Mouse (Mus musculus): Measurements from ENCODE around the gene Rcsd1. TPM values are rescaled to one million over a fixed set of nuclear protein-coding genes. Genes with fewer than 3 reads are reported as not detected.

Gene Rcsd1
- polyA plus RNA-seq, 1 experiment from 2014 or later: 19.6 TPM

DNA sequence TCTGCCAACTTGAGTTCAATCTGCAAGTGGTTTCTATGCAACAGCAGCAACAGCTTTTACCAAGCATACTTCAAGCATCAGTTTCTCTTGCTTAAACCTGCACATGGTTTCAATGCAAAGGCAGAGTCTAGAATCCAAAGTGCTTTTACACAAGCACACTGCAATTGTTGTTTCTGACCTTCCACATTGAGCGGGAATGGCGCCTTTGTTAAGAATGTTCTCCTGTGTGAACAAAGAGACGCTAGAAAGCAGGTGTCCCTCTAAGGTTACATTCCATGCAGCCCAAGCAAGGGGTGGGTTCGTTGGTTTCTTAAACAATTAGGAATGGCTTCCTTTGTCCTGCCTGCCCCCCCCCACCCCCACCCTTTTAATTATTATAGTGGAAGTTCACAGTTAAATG is 95.6 kb downstream of the Rcsd1 start:
- peaks cover 38% of the 10 kb centered on the region for H3K4me1 ChIP-seq
- H3K36me3 ChIP-seq: peaks cover 11% of the 10 kb centered on the region
- no peaks in the 10 kb centered on the region for H3K27me3 ChIP-seq
- 79% methylated on average over 4 of the region's 4 CpGs for WGBS
- H3K4me2 ChIP-seq (replicated peaks): no peak overlapping the region
- H3K4me3 ChIP-seq: no peak overlapping the region
- H3K9me3 ChIP-seq: no peaks in the 10 kb centered on the region; the same call in 1 of the 2 replicates
- H3K9ac ChIP-seq: no peak overlapping the region
- no peak for ATAC-seq (ENCODE audit: insufficient number of reproducible peaks, insufficient read depth, low FRiP score, low TSS enrichment)
- no peak overlapping the region for H3K27ac ChIP-seq

DNA sequence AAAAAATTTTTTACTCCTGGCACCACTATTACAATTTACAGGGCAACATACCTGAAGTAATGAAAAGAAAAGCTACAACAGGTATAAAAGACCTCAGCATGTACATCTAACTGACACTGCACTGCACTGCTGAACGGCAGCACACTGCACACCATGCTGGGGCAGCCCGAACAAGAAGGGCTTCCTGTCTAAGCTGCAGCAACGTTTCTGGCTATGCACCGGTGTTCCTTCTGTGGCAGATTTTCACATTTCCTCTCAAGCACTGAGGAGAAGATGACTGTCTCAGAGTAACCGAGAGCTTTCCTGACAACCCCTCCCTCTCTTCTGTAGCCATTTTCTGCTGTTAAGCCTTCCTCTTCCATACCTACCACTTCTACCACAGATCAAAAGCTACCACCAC is 96.8 kb downstream of the Rcsd1 start:
- no peaks in the 10 kb centered on the region for H3K27me3 ChIP-seq
- no peak overlapping the region for H3K4me3 ChIP-seq
- H3K27ac ChIP-seq: no peak overlapping the region
- ATAC-seq (ENCODE audit: insufficient number of reproducible peaks, insufficient read depth, low FRiP score, low TSS enrichment): no peak
- 54% methylated on average over 5 of the region's 5 CpGs for WGBS
- H3K4me1 ChIP-seq: peaks cover 29% of the 10 kb centered on the region
- H3K9ac ChIP-seq: no peak overlapping the region
- no peak overlapping the region for H3K4me2 ChIP-seq (replicated peaks)
- H3K36me3 ChIP-seq: peaks cover 18% of the 10 kb centered on the region
- no peaks in the 10 kb centered on the region; the same call in 1 of the 2 replicates for H3K9me3 ChIP-seq

DNA sequence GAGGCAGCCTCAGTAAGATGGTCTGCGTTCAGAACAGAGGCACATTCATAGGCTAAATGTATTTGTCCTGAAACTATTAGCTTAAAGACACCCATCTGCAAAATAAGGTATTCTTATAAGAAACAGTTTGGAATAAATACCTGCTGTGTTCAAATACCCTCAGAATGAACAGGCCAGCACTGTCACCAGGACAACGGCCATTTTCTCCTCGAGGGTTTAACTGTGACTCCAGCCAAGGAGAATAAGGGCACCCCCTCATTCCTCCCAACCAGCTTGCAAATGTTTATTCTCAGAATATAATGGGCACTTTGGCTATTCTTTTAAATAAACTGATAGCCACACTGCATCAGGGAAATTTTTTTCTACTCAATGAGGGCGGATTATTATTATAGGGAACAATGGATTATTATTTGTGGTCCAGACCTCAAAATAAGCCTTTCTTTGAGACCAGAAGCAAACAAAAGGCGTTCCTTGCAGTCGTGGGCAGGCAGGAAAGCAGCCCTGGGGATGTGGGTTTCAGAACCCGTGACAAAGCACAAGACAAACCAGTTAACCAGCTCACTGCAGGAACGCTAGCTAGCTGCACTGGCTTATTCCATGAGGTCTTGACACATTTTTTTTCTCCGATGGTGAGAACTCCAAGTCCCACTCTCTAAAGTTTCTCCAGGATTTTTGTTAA is 99.1 kb downstream of the Rcsd1 start:
- ATAC-seq (ENCODE audit: insufficient number of reproducible peaks, insufficient read depth, low FRiP score, low TSS enrichment): no peak
- Histone ChIP-seq H3K27ac (peak overlapping the region; percentile 78), H3K27me3 (no peaks in the 10 kb centered on the region), H3K4me3 (no peak overlapping the region), H3K4me2 (replicated peaks) (no peak overlapping the region), H3K9ac (no peak overlapping the region), H3K4me1 (peaks cover 21% of the 10 kb centered on the region), H3K9me3 (no peaks in the 10 kb centered on the region; the same call in 1 of the 2 replicates), H3K36me3 (peaks cover 35% of the 10 kb centered on the region)
- 30% methylated on average over 9 of the region's 9 CpGs for WGBS

DNA sequence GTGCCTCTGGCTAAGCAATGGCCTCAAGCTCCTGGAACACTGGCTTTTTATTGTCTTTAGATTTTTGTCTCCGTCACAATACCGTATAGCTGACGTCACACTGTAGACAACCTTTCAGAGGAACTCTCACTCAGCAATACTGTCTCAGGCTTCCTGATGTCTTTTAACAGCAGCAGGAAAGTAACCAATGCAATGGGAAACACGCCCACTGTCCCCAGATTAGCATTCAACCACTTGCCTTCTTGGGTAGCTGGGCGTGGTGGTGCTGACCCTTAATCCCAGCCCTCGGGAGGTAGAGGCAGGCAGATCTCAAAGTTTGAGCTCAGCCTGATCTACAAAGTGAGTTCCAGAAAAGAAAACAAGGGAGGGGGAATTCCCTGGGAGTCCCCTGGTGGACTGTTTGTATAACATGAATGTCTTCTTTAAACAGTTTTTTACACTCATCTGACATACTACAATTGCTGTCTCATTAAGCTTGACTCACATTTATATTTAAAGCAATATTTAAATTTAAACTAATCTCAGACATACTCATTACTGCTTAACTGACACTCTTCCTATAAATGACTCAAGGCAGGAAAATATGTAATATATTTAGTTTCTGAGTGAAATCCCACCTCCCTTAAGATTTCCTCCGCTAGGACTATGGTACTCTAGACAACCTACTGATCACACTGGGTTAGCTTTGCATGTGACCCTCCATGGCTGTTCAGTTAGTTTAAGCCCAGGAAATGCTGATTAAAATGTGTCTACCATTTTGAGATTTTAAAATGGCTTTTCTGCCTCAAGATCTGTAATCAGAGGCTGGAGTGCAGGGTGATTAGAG is 99.8 kb downstream of the Rcsd1 start:
- H3K27me3 ChIP-seq: no peaks in the 10 kb centered on the region
- peaks cover 33% of the 10 kb centered on the region for H3K36me3 ChIP-seq
- peaks cover 21% of the 10 kb centered on the region for H3K4me1 ChIP-seq
- no peak overlapping the region for H3K4me3 ChIP-seq
- no peak for ATAC-seq (ENCODE audit: insufficient number of reproducible peaks, insufficient read depth, low FRiP score, low TSS enrichment)
- WGBS: 54% methylated on average over 7 of the region's 7 CpGs
- no peak overlapping the region for H3K4me2 ChIP-seq (replicated peaks)
- no peak overlapping the region for H3K9ac ChIP-seq
- no peaks in the 10 kb centered on the region for H3K9me3 ChIP-seq
- H3K27ac ChIP-seq: no peak overlapping the region

- H3K36me3 ChIP-seq: peaks cover 40% of the 10 kb centered on the region
- no peaks in the 10 kb centered on the region for H3K9me3 ChIP-seq
- no peak for ATAC-seq (ENCODE audit: insufficient number of reproducible peaks, insufficient read depth, low FRiP score, low TSS enrichment)
- no peak overlapping the region for H3K9ac ChIP-seq
- H3K27ac ChIP-seq: no peak overlapping the region
- no peak overlapping the region for H3K4me2 ChIP-seq (replicated peaks)
- peaks cover 21% of the 10 kb centered on the region for H3K4me1 ChIP-seq
- H3K27me3 ChIP-seq: no peaks in the 10 kb centered on the region
- H3K4me3 ChIP-seq: no peak overlapping the region
- 67% methylated on average over 4 of the region's 4 CpGs for WGBS
Measured at GRCm38 (mm10) chr1:165608904-165609303, 100.7 kb downstream of the Rcsd1 start.

DNA sequence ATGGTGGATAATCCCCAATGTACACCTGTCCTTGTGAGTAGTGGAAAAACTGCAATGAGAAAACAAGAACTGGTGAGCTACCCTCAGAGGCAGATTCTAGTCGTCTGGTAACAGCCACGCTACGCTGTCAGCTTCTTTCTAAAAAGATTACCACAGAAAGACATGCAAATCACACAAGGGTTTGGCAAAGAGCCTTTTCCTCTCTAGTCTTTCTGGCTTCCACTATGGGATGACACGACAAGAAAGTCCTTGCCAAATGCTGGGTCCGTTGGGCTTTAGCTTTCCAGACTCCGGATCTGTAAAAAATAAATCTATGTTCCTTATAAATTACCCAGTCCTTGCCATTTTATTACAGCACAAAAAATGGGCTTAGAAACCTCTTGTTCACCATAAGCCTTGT is 103.8 kb downstream of the Rcsd1 start:
- no peak overlapping the region for H3K9ac ChIP-seq
- H3K4me1 ChIP-seq: peaks cover 15% of the 10 kb centered on the region; the same call in 1 of the 2 replicates
- no peaks in the 10 kb centered on the region for H3K9me3 ChIP-seq
- no peak overlapping the region for H3K4me2 ChIP-seq (replicated peaks)
- 95% methylated on average over 6 of the region's 6 CpGs for WGBS
- H3K4me3 ChIP-seq: no peak overlapping the region
- H3K36me3 ChIP-seq: peaks cover 62% of the 10 kb centered on the region
- H3K27me3 ChIP-seq: no peaks in the 10 kb centered on the region
- ATAC-seq (ENCODE audit: insufficient number of reproducible peaks, insufficient read depth, low FRiP score, low TSS enrichment): no peak
- no peak overlapping the region for H3K27ac ChIP-seq

GRCm38 (mm10) chr1:165605108-165605507 is 104.4 kb downstream of the Rcsd1 start:
- H3K36me3 ChIP-seq: peaks cover 62% of the 10 kb centered on the region
- ATAC-seq (ENCODE audit: insufficient number of reproducible peaks, insufficient read depth, low FRiP score, low TSS enrichment): no peak
- H3K27ac ChIP-seq: no peak overlapping the region
- H3K4me2 ChIP-seq (replicated peaks): no peak overlapping the region
- H3K4me3 ChIP-seq: no peak overlapping the region
- H3K9ac ChIP-seq: no peak overlapping the region
- WGBS: 85% methylated on average over 3 of the region's 3 CpGs
- no peaks in the 10 kb centered on the region for H3K9me3 ChIP-seq
- H3K27me3 ChIP-seq: no peaks in the 10 kb centered on the region
- peaks cover 8% of the 10 kb centered on the region; the same call in 1 of the 2 replicates for H3K4me1 ChIP-seq

GRCm38 (mm10) chr1:165604203-165604602 is 105.4 kb downstream of the Rcsd1 start:
- WGBS: 87% methylated on average over 8 of the region's 8 CpGs
- peaks cover 66% of the 10 kb centered on the region for H3K36me3 ChIP-seq

GRCm38 (mm10) chr1:165603218-165603617 is 106.3 kb downstream of the Rcsd1 start:
- WGBS: 90% methylated on average over 14 of the region's 14 CpGs
- H3K4me2 ChIP-seq (replicated peaks): no peak overlapping the region
- no peaks in the 10 kb centered on the region for H3K4me1 ChIP-seq
- ATAC-seq (ENCODE audit: insufficient number of reproducible peaks, insufficient read depth, low FRiP score, low TSS enrichment): no peak
- H3K27ac ChIP-seq: no peak overlapping the region
- H3K4me3 ChIP-seq: no peak overlapping the region
- no peak overlapping the region for H3K9ac ChIP-seq
- H3K36me3 ChIP-seq: peaks cover 74% of the 10 kb centered on the region
- no peaks in the 10 kb centered on the region for H3K27me3 ChIP-seq
- H3K9me3 ChIP-seq: no peaks in the 10 kb centered on the region

More at GRCm38 (mm10) chr1:165604203-165604602, 105.4 kb downstream of the Rcsd1 start:
- H3K9me3 ChIP-seq: no peaks in the 10 kb centered on the region
- no peak overlapping the region for H3K9ac ChIP-seq
- no peak overlapping the region for H3K4me2 ChIP-seq (replicated peaks)
- no peak overlapping the region for H3K27ac ChIP-seq
- no peak for ATAC-seq (ENCODE audit: insufficient number of reproducible peaks, insufficient read depth, low FRiP score, low TSS enrichment)
- no peak overlapping the region for H3K4me3 ChIP-seq
- H3K4me1 ChIP-seq: 0 out of 2 replicates have a peak, but pooled peaks cover 1% of the 10 kb centered on the region
- H3K27me3 ChIP-seq: no peaks in the 10 kb centered on the region

GRCm38 (mm10) chr1:165601775-165602280 is 107.7 kb downstream of the Rcsd1 start:
- H3K9ac ChIP-seq: no peak overlapping the region
- no peak for ATAC-seq (ENCODE audit: insufficient number of reproducible peaks, insufficient read depth, low FRiP score, low TSS enrichment)
- H3K4me1 ChIP-seq: no peaks in the 10 kb centered on the region
- 80% methylated on average over 10 of the region's 10 CpGs for WGBS
- H3K36me3 ChIP-seq: peaks cover 76% of the 10 kb centered on the region
- H3K27ac ChIP-seq: no peak overlapping the region
- H3K4me2 ChIP-seq (replicated peaks): no peak overlapping the region
- H3K4me3 ChIP-seq: no peak overlapping the region
- no peaks in the 10 kb centered on the region for H3K27me3 ChIP-seq
- no peaks in the 10 kb centered on the region for H3K9me3 ChIP-seq

All from embryonic facial prominence, embryonic 12.5 days (tissue).